Mouse (Mus musculus) kidney, postnatal 0 days (tissue): ENCODE data around the gene Tmem203. TPM values are rescaled to one million over a fixed set of nuclear protein-coding genes. Genes with fewer than 3 reads are reported as not detected.

Experiments used
- ATAC-seq: fragments of 200-750 bp; cut with Nextera tagmentation; replicated peaks from 2 replicates; pipeline ENCODE4 v1.8.0; 2017; ENCODE audit warnings: low read depth, moderate number of reproducible peaks, moderate TSS enrichment, moderate library complexity; ENCODE audit not compliant: low FRiP score
- DNase-seq: peaks from one replicate; pipeline ENCODE4 v3.0.0-alpha.2; 2016; ENCODE audit warnings: low spot score
- H3K27ac ChIP-seq: fragments of 300-500 bp; sonication (generic); 2 replicates; pipeline ENCODE4 v1.5.1; 2014; ENCODE audit warnings: mild to moderate bottlenecking
- H3K27me3 ChIP-seq: fragments of 300-500 bp; sonication (generic); 2 replicates; pipeline ENCODE4 v1.6.1; 2014; ENCODE audit warnings: low read length, mixed read lengths; ENCODE audit not compliant: insufficient read depth
- H3K36me3 ChIP-seq: fragments of 300-500 bp; sonication (generic); 2 replicates; pipeline ENCODE4 v1.6.1; 2014; ENCODE audit warnings: low read length, mixed read lengths; ENCODE audit not compliant: insufficient read depth
- H3K4me1 ChIP-seq: fragments of 300-500 bp; sonication (generic); replicated peaks from 2 replicates; pipeline ENCODE4 v1.6.1; 2014; ENCODE audit warnings: antibody characterized with exemption, low read length, mixed read lengths; ENCODE audit not compliant: insufficient read depth
- H3K4me2 ChIP-seq: fragments of 300-500 bp; sonication (generic); 2 replicates; pipeline ENCODE4 v1.6.1; 2014; ENCODE audit warnings: mild to moderate bottlenecking, low read length, moderate library complexity, mixed read lengths
- H3K4me3 ChIP-seq: fragments of 300-500 bp; sonication (generic); replicated peaks from 2 replicates; pipeline ENCODE4 v1.5.1; 2014; ENCODE audit warnings: low read depth, low read length
- H3K9ac ChIP-seq: fragments of 300-500 bp; sonication (generic); 2 replicates; pipeline ENCODE4 v1.6.1; 2014; ENCODE audit warnings: low read depth, low read length
- H3K9me3 ChIP-seq: fragments of 300-500 bp; sonication (generic); replicated peaks from 2 replicates; pipeline ENCODE4 v1.6.1; 2016; ENCODE audit warnings: low read length, inconsistent platforms, mixed read lengths
- CTCF ChIP-seq: IDR thresholded peaks from 2 replicates; pipeline ENCODE4 v1.5.1; 2016; ENCODE audit warnings: antibody characterized with exemption, low read depth, mild to moderate bottlenecking, moderate library complexity
- WGBS: fragments of 180-500 bp; shearing (Covaris S2); extraction: QIAGEN DNeasy Blood & Tissue Kit; methylation state at CpG from one replicate; pipeline ENCODE4 v1.1.7; 2014; 5-methylcytosine and 5-hydroxymethylcytosine counted together
- polyA plus RNA-seq: library from polyadenylated mRNA; unstranded; fragments of >200 nt; fragmentation: Nextera tagmentation; extraction: Ambion mirVana; gene quantifications from 2 replicates; pipeline ENCODE4 v1.2.1, GENCODE M21; 2015

Tmem203 gene
- polyA plus RNA-seq, 1 experiment from 2014 or later = 46.7 TPM

DNA sequence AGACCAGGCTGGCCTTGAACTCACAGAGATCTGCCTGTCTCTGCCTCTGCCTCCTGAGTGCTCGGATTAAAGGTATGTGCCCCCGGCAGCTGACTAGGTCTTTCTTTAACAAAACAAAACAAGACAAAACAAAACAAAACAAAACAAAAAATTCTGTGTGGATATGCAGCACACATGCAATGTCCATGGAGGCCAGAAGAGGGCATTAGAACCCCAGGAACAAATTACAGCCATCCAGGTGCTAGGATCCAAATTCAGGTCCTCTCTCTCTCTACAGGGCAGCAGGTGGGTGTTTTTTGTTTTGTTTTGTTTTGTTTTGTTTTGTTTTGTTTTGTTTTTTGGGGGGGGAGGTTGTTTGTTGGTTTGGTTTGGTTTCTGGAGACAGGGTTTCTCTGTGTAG, 3.6 kb downstream of the Tmem203 start:
- WGBS = 62% methylated on average over 2 of the region's 2 CpGs
- ATAC-seq = no peak
- no peak overlapping the region for H3K27ac ChIP-seq

DNA sequence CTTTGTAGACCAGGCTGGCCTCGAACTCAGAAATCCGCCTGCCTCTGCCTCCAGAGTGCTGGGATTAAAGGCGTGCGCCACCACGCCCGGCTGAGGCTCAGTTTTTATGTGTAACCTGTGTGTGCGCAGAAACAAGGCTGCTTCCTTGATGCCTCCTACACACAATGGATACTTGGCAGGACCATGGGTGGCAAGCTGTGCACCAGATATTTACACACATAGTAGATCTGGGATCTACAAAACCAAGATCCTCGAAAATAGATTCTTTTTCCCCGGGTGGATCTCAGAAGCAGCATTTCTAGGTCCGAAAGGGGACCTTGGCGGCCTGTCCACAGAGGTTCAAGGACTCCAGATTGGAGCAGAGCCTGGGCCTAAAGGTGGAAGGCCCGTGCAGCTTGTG, 6.6 kb downstream of the Tmem203 start:
- Histone ChIP-seq H3K9me3 (no peaks in the 10 kb centered on the region), H3K4me1 (peaks cover 31% of the 10 kb centered on the region), H3K27ac (peak overlapping the region; percentile 62; the same call in 1 of the 2 replicates), H3K36me3 (no peaks in the 10 kb centered on the region), H3K9ac (no peak overlapping the region; the same call in 1 of the 2 replicates), H3K4me2 (peak overlapping the region; percentile 99), H3K27me3 (no peaks in the 10 kb centered on the region), H3K4me3 (peak overlapping the region; percentile 62)
- WGBS = 45% methylated on average over 12 of the region's 12 CpGs
- ATAC-seq (no peak), DNase-seq (no peak)
- TF ChIP-seq CTCF = no peak

More for the DNA sequence above, 3.6 kb downstream of the Tmem203 start:
- Histone ChIP-seq H3K9ac (no peak overlapping the region), H3K4me3 (no peak overlapping the region), H3K27me3 (no peaks in the 10 kb centered on the region), H3K4me1 (peaks cover 17% of the 10 kb centered on the region), H3K4me2 (no peak overlapping the region), H3K9me3 (no peaks in the 10 kb centered on the region), H3K36me3 (no peaks in the 10 kb centered on the region)
- no peak for DNase-seq
- TF ChIP-seq CTCF = peak; percentile 63

DNA sequence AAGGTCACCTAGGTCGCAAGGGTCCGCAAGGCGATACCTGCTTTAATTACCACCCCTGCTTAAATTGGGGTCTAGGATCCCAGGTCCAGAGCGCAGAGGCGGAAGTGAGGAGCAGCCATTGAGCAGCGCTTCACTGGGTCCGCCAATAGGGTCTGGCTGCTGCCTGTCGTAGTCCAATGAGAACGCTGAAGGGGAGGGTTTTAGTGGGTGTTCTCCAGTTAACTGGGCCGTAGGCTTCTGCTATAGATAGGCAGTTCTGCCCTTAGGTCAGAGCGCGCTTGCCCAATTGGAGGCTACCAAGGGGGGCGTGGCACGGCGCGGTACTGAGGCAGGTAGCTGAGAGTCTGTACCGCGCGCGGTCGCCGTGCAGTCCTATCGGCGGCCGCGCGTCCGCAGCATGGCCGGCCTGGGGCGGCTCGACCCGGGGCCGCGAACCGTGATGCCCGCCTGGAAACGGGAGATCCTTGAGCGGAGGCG, 7.1 kb downstream of the Tmem203 start, which contains the start of gene Tprn:
TSS of gene Tprn (plus strand) at position 328 of the 477 bp plus-strand sequence.
- peak within 1 kb of the TSS; percentile 75 for H3K9ac ChIP-seq
- H3K4me1 ChIP-seq = peaks cover 32% of the 10 kb centered on the region
- H3K9me3 ChIP-seq = no peaks in the 10 kb centered on the region
- ATAC-seq = peak; percentile 95
- peak within 1 kb of the TSS; percentile 70 for H3K27ac ChIP-seq
- peak within 1 kb of the TSS; percentile 99 for H3K4me2 ChIP-seq
- no peak for TF ChIP-seq CTCF
- H3K4me3 ChIP-seq = peak within 1 kb of the TSS; percentile 62
- WGBS = under 1% methylated on average over 39 of the region's 39 CpGs
- peak; percentile 99 for DNase-seq
- no peaks in the 10 kb centered on the region for H3K36me3 ChIP-seq
- H3K27me3 ChIP-seq = no peaks in the 10 kb centered on the region

DNA sequence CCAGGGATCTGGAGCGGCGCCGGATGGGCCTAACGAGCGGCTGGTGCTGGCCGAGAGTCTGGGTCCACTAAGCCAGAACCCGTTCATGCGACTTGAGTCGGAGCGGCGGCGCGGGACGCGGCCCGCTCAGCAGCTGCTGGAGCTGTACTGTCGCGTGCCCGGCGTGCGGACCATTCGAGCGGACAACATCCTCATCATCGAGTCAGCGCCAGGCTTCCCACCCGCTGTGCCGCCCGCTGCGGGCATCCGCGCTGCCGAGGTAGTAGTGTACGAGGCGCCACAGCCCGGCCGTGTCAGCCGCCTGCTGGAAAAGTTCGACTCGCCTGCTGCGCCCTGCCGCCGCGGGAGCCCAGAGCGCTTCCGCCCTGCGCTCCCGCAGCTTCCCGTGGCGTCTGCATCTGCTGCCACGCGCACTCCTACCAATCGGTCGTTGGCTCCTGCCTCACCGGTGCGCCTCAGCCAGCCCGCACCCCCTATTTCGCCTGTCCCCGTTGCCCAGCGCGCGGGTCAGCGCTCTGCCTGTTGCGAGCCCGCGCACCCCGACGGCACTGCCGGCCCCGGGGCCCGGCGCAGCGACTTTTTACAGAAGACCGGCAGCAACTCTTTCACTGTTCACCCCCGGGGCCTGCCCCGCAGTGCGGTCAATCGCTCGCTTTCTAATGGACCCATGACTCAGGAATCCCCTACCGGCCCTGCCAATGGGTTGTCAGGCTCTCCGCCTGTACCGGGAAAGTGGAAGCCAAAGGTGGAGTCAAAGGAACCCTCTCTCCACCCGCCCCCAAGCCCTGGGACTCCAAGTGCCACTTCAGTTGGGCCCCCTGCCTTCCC, 7.8 kb downstream of the Tmem203 start:
- H3K4me1 ChIP-seq = peaks cover 32% of the 10 kb centered on the region
- H3K36me3 ChIP-seq = no peaks in the 10 kb centered on the region
- peak overlapping the region; percentile 70 for H3K27ac ChIP-seq
- no peaks in the 10 kb centered on the region for H3K27me3 ChIP-seq
- ATAC-seq (no peak; the same call in 1 of the 2 replicates), DNase-seq (no peak)
- under 1% methylated on average over 78 of the region's 82 CpGs for WGBS
- peak overlapping the region; percentile 99 for H3K4me2 ChIP-seq
- H3K4me3 ChIP-seq = peak overlapping the region; percentile 62
- TF ChIP-seq CTCF = no peak
- H3K9ac ChIP-seq = peak overlapping the region; percentile 75
- no peaks in the 10 kb centered on the region for H3K9me3 ChIP-seq

DNA sequence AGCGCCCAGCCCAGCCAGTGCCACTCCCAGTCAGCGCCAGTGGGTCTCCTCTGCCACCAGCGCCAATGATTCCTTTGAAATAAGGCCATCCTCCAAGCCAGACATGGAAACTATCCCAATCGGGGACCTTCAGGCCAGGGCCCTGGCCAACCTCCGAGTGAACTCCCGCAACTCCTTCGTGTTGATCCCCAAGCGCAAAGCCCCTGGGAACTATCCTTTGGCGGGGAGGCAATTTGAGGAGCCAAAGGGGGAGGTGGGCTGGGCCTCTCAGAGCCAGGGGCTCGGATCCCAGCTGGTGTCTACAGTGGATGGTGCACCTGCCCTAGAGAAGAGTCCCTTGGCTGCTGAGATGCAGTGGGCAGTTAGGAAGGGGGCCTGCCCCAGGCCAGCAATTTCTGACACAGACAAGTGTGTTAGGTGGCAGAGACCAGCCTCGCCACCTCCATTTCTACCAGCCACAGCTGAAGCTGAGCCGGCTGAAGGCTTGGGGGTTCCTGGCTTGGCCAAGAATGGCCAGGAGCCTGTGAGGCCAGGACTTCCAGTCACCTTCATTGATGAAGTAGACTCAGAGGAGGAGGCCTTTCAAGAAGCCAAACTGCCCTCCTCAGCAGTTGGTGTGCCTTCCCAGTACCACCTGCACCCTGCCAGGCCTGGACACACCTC, 8.5 kb downstream of the Tmem203 start:
- DNase-seq = no peak
- peak overlapping the region; percentile 62 for H3K4me3 ChIP-seq
- WGBS = 25% methylated on average over 12 of the region's 12 CpGs
- peak overlapping the region; percentile 99 for H3K4me2 ChIP-seq
- no peaks in the 10 kb centered on the region for H3K9me3 ChIP-seq
- H3K27ac ChIP-seq = no peak overlapping the region
- peaks cover 4% of the 10 kb centered on the region; the same call in 1 of the 2 replicates for H3K36me3 ChIP-seq
- peak overlapping the region; percentile 75 for H3K9ac ChIP-seq
- no peak for TF ChIP-seq CTCF
- no peak for ATAC-seq
- no peaks in the 10 kb centered on the region for H3K27me3 ChIP-seq
- peaks cover 32% of the 10 kb centered on the region for H3K4me1 ChIP-seq

DNA sequence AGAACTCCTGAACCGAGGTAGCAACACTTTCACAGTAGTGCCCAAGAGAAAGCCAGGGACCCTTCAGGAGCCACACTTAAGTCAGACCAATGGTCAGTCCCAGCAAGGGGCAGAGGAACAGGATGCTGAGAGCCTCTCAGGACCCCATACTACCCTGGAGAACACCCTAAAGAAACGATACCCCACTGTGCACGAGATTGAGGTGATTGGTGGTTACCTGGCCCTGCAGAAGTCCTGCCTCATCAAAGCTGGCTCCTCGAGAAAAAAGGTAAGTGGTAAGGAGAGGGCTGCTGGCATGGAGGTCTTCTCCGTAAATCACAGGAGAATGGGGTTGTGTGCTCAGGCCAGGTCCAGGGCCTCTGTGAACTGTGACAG, 9.0 kb downstream of the Tmem203 start:
- TF ChIP-seq CTCF = no peak
- Histone ChIP-seq H3K27ac (0 out of 2 replicates have a peak overlapping the region, but pooled peaks have one; percentile 43), H3K27me3 (no peaks in the 10 kb centered on the region), H3K4me2 (peak overlapping the region; percentile 99), H3K4me3 (peak overlapping the region; percentile 62; the same call in 1 of the 2 replicates), H3K9me3 (no peaks in the 10 kb centered on the region), H3K4me1 (peaks cover 32% of the 10 kb centered on the region), H3K36me3 (peaks cover 7% of the 10 kb centered on the region; the same call in 1 of the 2 replicates), H3K9ac (peak overlapping the region; percentile 75)
- ATAC-seq (no peak), DNase-seq (no peak)
- WGBS = 78% methylated on average over 5 of the region's 5 CpGs
